Mouse (Mus musculus) G1E (cell line): ENCODE measurements around the gene Fam71d. TPM values are rescaled to one million over a fixed set of nuclear protein-coding genes. Genes with fewer than 3 reads are reported as not detected.

Experiments
- ATAC-seq: 2 replicates; pipeline ENCODE4 v1.8.0; 2016; ENCODE audit warnings: mild to moderate bottlenecking; ENCODE audit not compliant: insufficient number of reproducible peaks, poor library complexity, low FRiP score, severe bottlenecking; ENCODE audit errors: extremely low read depth
- DNase-seq: peaks from one replicate; pipeline ENCODE4 v3.0.0; 2012; ENCODE audit warnings: low spot score
- H3K27me3 ChIP-seq: 2 replicates; pipeline ENCODE4 v1.6.1; 2012; ENCODE audit warnings: mild to moderate bottlenecking, low read length, inconsistent platforms; ENCODE audit not compliant: insufficient read depth
- H3K36me3 ChIP-seq: replicated peaks from 2 replicates; pipeline ENCODE3; 2012; ENCODE audit warnings: mild to moderate bottlenecking, inconsistent platforms
- H3K4me1 ChIP-seq: 2 replicates; pipeline ENCODE4 v1.6.1; 2012; ENCODE audit warnings: low read depth, low read length, inconsistent platforms, mixed read lengths; ENCODE audit not compliant: insufficient read depth
- H3K4me3 ChIP-seq: 2 replicates; pipeline ENCODE4 v1.5.1; 2012; ENCODE audit warnings: low read depth, mild to moderate bottlenecking, inconsistent platforms, low read length, moderate library complexity, mixed read lengths
- H3K9me3 ChIP-seq: replicated peaks from 2 replicates; pipeline ENCODE4 v1.6.1; 2012; ENCODE audit warnings: inconsistent platforms
- CTCF ChIP-seq: IDR thresholded peaks from 2 replicates; pipeline ENCODE4 v1.5.1; 2012; ENCODE audit warnings: low read depth, low read length, inconsistent platforms, mixed read lengths
- GATA1 ChIP-seq: IDR thresholded peaks from 2 replicates; pipeline ENCODE4 v1.6.1; 2012; ENCODE audit warnings: borderline replicate concordance, low read length, inconsistent platforms, mixed read lengths
- GATA2 ChIP-seq: IDR thresholded peaks from 2 replicates; pipeline ENCODE4 v1.6.1; 2012; ENCODE audit warnings: low read depth, low read length, inconsistent platforms, borderline replicate concordance
- POLR2AphosphoS5 ChIP-seq: IDR thresholded peaks from 2 replicates; pipeline ENCODE4 v1.6.1; 2012; ENCODE audit warnings: low read depth, low read length, inconsistent platforms; ENCODE audit not compliant: insufficient replicate concordance
- TAL1 ChIP-seq: conservative IDR thresholded peaks from 2 replicates; pipeline ENCODE4 v1.6.1; 2012; ENCODE audit warnings: low read depth, low read length, inconsistent platforms, mixed read lengths
- polyA plus RNA-seq: library from polyadenylated mRNA; stranded (reverse); fragments of >175 nt; gene quantifications from 2 replicates; pipeline ENCODE4 v1.2.3, GENCODE M21; 2012
- total RNA-seq, 2 experiments: library from RNA; stranded (forward) in 1 of 2; stranded (reverse) in 1 of 2; fragments of 200-1000 nt in 1 of 2; fragments of >200 nt in 1 of 2; fragmentation: Nextera tagmentation in 1 of 2; gene quantifications; 2 replicates each; pipeline ENCODE4 v1.2.3; 2014 to 2017

Fam71d gene
- total and polyA plus RNA-seq, 3 experiments, result 0.90 to 1.0 TPM; not detected in 1

GRCm38 (mm10) chr12:78681048-78681447 lies 10.3 kb upstream of the Fam71d start:
- H3K36me3 ChIP-seq, result peaks cover 7% of the 10 kb centered on the region
- DNase-seq, result no peak
- TF ChIP-seq GATA1 (no peak), CTCF (no peak), TAL1 (no peak), GATA2 (no peak), POLR2AphosphoS5 (no peak)
- H3K4me3 ChIP-seq, result no peak overlapping the region
- H3K9me3 ChIP-seq, result no peaks in the 10 kb centered on the region
- no peak for ATAC-seq
- no peaks in the 10 kb centered on the region for H3K27me3 ChIP-seq
- H3K4me1 ChIP-seq, result peaks cover 11% of the 10 kb centered on the region

- Histone ChIP-seq H3K4me3 (no peak overlapping the region), H3K27me3 (no peaks in the 10 kb centered on the region), H3K9me3 (no peaks in the 10 kb centered on the region), H3K4me1 (peaks cover 11% of the 10 kb centered on the region), H3K36me3 (peaks cover 7% of the 10 kb centered on the region)
- ATAC-seq (no peak), DNase-seq (no peak)
- no peak for TF ChIP-seq GATA1
- TF ChIP-seq GATA2, result no peak
- no peak for TF ChIP-seq TAL1
- TF ChIP-seq CTCF, result no peak
- no peak for TF ChIP-seq POLR2AphosphoS5
Measured at GRCm38 (mm10) chr12:78682279-78682678, 9.1 kb upstream of the Fam71d start.

- Histone ChIP-seq H3K36me3 (peaks cover 7% of the 10 kb centered on the region), H3K4me3 (no peak overlapping the region), H3K9me3 (no peaks in the 10 kb centered on the region), H3K4me1 (no peaks in the 10 kb centered on the region), H3K27me3 (no peaks in the 10 kb centered on the region)
- DNase-seq (no peak), ATAC-seq (no peak)
- TF ChIP-seq GATA2 (no peak), TAL1 (no peak), CTCF (no peak), GATA1 (no peak), POLR2AphosphoS5 (no peak)
Measured at GRCm38 (mm10) chr12:78685669-78686215, 5.6 kb upstream of the Fam71d start.

- H3K4me3 ChIP-seq, result no peak overlapping the region
- TF ChIP-seq GATA1 (no peak), POLR2AphosphoS5 (no peak), CTCF (no peak), TAL1 (no peak), GATA2 (no peak)
- no peaks in the 10 kb centered on the region for H3K9me3 ChIP-seq
- DNase-seq (no peak), ATAC-seq (no peak)
- H3K36me3 ChIP-seq, result peaks cover 2% of the 10 kb centered on the region
- no peaks in the 10 kb centered on the region for H3K27me3 ChIP-seq
- H3K4me1 ChIP-seq, result no peaks in the 10 kb centered on the region
Measured at GRCm38 (mm10) chr12:78688876-78689275, 2.5 kb upstream of the Fam71d start.

GRCm38 (mm10) chr12:78693281-78693680 lies 1.9 kb downstream of the Fam71d start:
- Histone ChIP-seq H3K4me3 (no peak overlapping the region), H3K4me1 (no peaks in the 10 kb centered on the region), H3K27me3 (no peaks in the 10 kb centered on the region; the same call in 1 of the 2 replicates), H3K9me3 (no peaks in the 10 kb centered on the region), H3K36me3 (no peaks in the 10 kb centered on the region)
- ATAC-seq, result no peak
- no peak for TF ChIP-seq GATA1
- TF ChIP-seq POLR2AphosphoS5, result no peak
- no peak for TF ChIP-seq CTCF
- TF ChIP-seq TAL1, result no peak
- TF ChIP-seq GATA2, result no peak
- no peak for DNase-seq

- no peak for TF ChIP-seq POLR2AphosphoS5
- no peak for TF ChIP-seq TAL1
- TF ChIP-seq GATA2, result no peak
- no peak for TF ChIP-seq GATA1
- TF ChIP-seq CTCF, result no peak
- DNase-seq, result no peak
- no peak for ATAC-seq
- Histone ChIP-seq H3K27me3 (peaks cover 7% of the 10 kb centered on the region), H3K36me3 (no peaks in the 10 kb centered on the region), H3K9me3 (no peaks in the 10 kb centered on the region), H3K4me3 (no peak overlapping the region), H3K4me1 (peaks cover 2% of the 10 kb centered on the region; the same call in 1 of the 2 replicates)
Measured at GRCm38 (mm10) chr12:78717783-78718182, 26.4 kb downstream of the Fam71d start.
